Mouse (Mus musculus) frontal cortex, adult (tissue): Measurements from ENCODE around the gene Irf2bpl.

ENCODE experiments used
- ATAC-seq: cut with Nextera tagmentation; 2 replicates; pipeline ENCODE4 v1.9.2; 2017; ENCODE audit warnings: mild to moderate bottlenecking, moderate library complexity, mixed read lengths; ENCODE audit not compliant: low TSS enrichment

Gene Irf2bpl

DNA sequence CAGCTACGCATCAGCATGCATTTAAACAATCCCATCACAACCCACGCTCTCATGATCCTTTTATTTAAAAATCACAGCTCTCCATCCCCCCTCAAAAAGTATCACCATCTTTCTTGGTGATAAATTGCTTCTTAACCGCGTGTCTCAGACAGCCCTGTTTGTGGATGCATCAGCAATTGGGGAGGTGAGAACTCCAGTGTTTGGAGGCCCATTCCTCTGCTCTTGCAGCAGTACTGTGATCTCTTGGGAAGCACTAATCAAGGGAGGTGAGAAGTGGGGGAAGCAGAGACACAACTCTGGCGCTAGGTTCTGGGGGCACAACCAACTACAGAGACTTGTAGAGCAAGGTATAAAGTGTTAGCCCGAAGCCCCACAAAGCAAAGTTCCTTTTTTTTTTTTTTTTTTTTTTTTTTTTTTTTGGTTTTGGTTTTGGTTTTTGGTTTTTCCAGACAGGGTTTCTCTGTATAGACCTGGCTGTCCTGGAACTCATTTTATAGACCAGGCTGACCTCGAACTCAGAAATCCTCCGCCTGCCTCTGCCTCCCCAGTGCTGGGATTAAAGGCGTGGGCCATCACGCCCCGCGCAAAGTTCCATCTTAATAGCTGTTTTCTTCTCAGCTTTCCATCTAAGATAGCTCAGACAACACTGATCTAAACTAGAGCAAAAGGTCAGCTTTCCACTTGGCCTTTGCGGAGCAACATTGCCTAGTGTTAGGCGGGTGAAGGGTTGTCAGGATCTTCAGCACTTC is 3.0 kb upstream of the Irf2bpl start:
- ATAC-seq, result no peak

DNA sequence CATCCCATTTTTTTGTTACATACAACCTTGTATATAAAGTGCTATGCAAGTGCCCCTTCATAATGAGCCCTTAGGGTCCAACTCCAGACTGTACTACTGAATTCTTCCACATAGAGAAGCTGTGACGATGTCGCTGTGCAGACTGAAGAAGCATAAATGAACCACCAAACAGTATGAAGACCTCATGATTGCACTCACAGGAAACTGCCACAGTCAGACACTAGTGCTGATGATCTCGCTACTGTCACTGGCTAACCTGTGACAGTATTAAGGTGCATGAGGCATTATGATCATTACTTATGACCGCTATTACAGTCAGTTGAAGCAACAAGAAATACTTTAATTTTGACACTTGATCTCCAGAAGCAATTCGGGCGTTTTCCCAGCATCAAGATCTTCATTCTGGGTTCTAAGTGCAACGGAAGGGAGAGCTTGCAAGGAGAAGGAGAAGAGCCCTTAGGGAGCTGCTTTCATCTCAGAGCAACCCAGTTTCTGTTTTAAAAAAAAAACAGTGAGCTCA is 1.9 kb upstream of the Irf2bpl start:
- ATAC-seq, result no peak

DNA sequence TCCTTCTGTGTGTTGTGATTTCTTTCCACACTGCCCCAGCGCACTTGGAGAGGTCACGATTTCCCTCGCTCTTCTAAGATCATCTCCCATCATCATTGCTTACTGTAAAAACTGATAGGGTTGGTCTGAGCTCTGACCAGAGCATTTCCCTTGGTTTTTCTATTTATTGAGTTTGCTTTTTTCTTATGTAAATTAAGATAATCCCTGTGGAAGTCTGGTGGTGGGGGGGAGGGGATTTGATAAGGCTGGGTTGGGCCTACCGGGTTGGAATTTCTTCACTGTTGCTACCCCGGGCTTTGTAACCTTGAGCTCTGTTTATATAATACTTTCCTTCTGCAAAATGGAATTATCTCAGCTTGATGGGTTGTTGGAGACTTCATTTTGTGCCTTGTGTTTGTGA is 1.1 kb upstream of the Irf2bpl start:
- no peak for ATAC-seq

GRCm38 (mm10) chr12:86885336-86885735 is 738 bp upstream of the Irf2bpl start:
- no peak for ATAC-seq

DNA sequence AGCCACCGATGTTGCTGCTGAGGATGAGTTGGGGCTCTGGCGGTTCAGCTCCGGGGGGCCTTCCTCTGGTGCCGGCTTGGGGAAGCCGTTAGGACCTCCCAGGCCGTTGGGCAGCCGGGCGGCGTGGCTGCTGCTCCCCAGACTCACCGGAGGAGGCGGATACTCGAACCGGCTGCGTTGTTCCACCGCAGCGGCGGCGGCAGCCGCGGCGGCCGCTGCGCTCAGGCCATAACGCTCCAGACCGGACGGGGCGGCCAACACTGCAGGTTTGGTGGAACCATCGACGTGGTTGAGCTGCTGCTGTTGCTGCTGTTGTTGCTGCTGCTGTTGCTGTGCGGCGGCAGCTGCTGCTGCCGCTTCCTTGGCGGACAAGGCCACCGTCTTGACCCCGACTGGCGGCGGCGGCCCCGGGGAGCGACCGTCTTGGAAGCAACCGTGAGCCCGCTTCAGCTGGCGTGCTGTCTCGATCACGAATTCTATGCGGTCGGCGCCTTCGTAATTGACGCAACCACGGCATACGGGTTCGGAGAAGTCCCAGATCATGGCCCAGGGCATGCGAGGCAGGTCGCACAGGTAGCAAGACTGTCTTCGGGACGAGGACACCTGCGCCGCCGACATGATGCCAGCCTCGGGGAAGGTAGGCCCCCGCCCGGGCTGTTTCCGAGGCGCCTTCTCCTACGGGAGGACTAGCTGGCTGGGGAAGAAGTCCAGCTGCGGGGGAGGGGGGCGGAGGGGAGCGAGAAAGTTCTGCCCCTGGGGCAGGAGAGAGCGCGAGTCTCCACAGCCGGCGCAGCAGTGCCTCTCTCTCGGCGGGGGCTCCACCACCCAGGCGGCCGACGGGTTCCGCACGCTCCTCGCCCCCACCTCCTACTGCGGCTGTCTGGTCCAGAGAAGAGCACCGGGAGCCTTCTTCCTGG is 1.1 kb downstream of the Irf2bpl start:
- peak; percentile 7; the same call in 1 of the 2 replicates for ATAC-seq

GRCm38 (mm10) chr12:86883019-86883279 is 1.6 kb downstream of the Irf2bpl start:
- ATAC-seq, result no peak

- ATAC-seq, result peak; percentile 15; the same call in 1 of the 2 replicates
These were observed 2.1 kb downstream of the Irf2bpl start for GRCm38 (mm10) chr12:86882279-86883018.

DNA sequence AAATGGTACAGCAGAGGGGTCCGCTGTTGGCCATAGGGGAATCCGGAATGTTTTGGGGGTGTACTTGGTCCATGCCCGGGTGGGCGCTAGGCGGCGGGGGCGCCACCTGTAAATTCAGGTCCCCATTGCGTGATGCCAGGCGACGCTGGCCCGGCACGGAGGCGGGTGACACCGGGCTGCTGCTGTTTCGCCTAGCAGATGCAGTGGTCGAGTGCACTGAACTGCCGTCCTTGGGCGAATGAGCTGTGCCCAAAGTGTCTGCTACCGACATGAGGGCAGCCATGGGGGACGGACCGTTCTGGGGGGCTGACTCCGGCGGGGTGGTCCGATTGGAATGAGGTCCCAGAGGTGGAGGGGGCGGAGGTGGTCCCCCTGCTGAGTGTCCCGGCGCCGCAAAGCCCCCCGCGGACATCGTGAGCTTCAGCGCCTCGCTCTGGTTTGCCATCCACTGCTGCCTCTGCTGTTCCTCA is 2.8 kb downstream of the Irf2bpl start:
- ATAC-seq, result no peak

- no peak for ATAC-seq
These were observed 4.4 kb downstream of the Irf2bpl start for GRCm38 (mm10) chr12:86880090-86880723.

DNA sequence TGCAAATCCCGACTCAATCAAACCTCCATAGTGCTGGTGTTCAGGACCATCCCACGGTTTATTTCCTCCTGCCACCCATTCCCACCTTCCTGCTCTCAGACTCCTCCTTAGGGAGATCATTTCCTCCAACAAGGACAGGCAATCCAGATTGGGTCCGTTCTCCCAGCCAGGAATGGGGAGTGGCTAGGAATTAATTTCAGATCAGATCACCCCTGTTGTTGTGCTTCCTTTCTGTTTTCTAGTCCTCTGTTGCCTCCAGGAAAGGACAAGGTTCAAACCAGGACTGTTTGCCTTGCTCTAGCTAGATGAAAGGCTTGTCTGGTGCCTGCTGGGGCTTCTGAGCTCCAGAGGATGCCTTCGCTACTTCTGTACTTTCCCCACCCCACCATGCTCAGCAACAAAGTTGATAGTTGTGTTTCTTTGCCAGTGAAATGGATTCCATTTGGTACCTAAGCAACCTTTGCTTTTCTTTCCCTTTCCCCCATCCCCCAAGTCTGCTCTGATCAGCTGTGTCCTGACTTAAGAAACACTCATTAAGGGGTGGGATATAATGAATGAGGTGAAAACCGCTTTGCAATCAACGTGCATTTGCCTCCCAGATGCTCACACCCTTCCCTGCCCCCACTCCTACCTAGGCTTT is 5.0 kb downstream of the Irf2bpl start:
- no peak for ATAC-seq

- ATAC-seq, result no peak
These were observed 5.9 kb downstream of the Irf2bpl start for GRCm38 (mm10) chr12:86878426-86879353.

DNA sequence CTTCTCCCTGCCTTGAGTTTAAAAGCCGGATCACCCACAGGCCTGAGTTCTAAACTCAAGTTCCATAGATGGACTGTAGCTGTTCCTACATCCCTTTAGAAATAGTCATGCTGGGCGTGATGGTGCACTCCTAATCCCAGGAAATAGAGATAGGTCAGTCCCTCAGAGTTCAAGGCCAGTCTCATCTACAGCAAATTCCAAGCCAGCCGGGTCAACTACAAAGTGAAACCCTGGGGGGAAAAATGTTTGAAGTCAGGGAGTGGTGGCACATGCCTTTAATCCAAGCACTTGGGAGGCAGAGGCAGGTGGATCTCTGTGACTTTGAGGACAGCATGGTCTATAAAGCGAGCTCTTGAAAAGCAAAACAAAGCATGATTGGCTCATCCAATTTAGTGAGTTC is 7.6 kb downstream of the Irf2bpl start:
- ATAC-seq, result no peak

DNA sequence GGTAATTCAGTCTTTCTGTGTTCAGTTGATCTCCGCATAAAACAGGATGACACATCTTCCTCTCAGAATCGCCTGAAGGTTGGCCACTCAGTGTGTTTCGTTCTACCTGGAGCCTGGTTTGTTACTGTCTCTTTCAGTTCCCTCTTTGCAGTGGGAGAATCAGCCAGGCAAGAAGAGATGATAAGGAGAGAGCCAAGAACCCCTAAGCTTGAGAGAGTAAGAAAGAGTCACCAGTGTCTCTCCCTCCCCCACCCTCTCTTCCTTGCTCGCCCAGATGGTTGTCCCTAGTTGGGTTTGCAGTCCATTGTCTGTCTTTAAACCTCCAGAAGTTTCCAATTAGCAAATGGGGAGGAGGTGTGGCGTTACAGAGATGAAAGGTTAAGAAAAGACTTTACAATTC is 8.5 kb downstream of the Irf2bpl start:
- no peak for ATAC-seq

DNA sequence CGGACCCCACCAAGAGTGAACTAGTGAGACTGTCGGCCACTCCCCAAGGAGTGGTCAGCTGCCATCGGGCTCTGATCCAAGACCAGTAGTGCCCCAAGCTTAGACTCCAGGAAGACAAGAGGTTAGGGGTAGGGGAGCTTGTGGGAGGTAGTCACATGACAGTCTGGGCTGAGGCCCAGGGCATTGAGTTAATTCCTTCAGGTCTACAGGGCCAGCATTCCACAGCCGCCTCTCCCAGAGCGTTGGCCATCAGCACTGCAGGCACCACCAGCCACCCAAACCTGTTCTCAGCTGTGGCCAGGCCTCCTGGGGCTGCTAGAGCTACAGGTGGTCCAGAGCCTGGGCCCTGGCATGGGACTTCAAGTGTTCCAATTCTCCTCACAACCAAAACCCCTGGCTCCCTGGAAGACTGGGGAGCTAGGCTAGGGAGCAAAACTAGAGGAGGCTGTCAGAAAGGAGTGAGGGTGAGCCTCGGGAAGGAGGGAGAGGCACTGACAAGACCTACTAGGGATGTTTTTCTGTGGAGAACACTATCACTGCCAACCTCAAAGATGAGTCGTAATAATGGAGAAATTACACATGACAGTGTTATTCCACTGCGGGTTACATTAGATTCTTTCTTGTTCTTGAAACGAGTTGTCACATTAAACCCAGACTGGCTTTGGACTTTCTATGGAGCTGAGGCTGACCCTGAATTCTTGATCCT is 12.1 kb downstream of the Irf2bpl start:
- ATAC-seq, result no peak

DNA sequence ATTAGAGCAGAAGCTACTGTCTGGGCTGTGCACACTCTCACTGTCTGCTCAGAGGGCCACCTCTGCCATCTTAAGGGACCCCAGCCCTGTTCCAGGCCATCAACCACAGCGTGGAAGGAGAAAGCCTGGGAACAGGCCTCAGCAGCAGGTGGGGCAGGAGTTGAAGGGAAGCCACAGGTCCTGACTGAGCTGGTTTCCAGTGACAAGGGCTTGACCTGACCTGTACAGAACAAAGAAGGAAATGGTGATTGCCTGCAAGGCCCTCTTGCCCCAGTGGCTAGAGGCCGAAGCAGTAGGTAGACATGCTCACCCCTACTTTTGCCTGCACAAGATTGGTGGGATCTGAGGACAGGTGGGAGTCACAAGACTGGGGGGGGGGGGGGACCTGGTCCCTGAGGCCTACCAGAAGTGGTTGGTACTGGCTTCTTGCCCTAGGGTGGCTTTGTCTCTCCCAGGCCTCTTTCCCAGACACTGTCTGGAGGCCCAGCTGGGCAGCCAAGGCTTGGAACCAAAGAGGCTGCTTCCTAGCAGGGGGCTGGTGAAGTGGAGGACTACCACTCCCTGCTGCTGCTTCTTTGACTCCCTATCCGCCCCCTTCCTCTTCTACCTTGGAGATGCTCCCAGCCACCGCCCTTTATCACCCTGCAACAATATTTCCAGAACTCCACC is 12.8 kb downstream of the Irf2bpl start:
- ATAC-seq, result no peak

DNA sequence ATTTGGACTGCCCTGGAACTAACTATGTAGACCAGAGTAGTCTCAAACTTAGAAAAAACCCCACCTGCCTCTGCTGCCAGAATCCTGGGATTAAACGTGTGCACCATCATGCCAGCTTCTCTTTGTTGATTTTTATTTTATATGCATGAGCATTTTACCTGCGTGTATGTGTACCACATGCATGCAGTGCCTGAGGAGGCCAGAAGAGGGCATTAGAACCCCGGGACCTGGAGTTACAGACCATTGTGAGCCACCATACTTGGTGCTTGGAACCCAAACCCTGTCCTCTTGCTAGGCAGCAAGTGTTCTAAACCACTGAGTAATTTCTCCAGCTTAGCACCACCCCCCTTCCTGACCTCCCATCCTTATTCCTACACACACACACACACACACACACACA is 13.6 kb downstream of the Irf2bpl start:
- ATAC-seq, result no peak

DNA sequence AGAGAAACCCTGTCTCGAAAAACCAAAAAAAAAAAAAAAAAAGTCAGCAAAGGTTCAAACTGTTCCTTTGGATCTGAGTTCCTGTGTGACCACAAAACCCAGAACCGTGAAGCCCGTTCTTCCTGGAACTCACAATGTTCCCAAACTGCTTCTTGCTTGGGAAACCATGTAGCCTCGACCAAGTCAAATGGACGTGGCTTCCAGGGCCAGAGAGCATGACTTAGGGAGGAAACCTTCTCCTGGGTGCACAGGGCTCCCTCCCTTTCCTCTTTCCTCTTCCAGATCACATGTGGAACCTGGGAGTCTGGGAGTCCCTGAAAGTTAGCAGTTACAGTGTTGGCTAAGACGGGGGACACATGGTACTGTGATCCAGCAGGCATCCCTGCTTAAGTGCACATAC is 14.8 kb downstream of the Irf2bpl start:
- ATAC-seq, result no peak

GRCm38 (mm10) chr12:86867271-86868223 is 17.1 kb downstream of the Irf2bpl start:
- ATAC-seq, result peak; percentile 84
